ENCODE assay signal across 8 mouse cellular contexts in the genomic region with DNA sequence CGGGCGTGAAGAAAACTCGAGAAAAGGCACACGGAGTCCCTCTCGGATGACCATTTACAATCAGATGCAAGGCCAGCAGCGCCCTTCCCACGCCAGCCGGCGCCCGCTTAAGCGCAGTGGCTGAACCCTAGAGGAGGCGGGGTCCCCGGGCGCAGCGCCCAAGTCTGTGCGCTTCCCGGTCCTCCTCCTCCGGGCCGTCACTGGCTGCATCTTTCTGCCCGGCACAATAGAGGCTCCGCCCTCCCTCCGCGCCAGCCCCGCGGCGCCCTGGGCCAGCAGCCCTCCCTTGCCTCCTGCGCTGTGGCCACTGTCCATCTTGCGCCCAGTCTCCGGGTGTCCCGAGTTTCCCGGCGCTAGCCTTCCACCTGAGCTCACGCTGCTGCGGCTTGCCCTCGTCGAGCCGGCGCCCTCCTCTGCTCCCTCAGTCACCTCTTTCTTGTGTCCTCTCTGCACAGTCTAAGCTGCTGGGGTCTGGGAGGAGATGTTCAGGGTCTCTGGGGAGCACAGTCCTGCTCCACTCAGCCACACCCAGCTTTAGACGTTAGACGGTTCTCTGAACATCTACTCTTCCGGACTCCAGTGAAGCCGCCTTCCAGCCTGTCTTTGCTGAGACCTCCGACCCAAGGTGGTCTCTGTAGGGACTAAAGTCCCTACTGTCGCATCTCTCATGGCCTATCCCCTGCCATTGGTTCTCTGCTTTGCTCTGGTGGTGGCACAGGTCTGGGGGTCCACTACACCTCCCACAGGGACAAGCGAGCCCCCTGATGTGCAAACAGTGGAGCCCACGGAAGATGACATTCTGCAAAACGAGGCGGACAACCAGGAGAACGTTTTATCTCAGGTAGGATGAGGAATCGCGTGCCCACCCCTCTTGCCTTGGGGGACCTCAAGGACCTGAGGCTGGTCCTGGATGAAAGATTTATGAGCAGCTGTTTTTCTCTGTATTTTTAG. TPM values are rescaled to one million over a fixed set of nuclear protein-coding genes. Genes with fewer than 3 reads are reported as not detected.
A peak's percentile ranks its signal among the peaks of the same experiment; 100 is the strongest.
DNase-seq lines count a peak whose midpoint lies in the region; ATAC-seq and TF ChIP-seq lines count a peak whose summit lies in the region.

Olfml2b (plus strand) TSS at position 278 of the 951 bp plus-strand sequence.

- peak within 1 kb of the TSS; percentile 82 for H3K4me2 ChIP-seq in lung, embryonic 16.5 days (ENCODE audit: low read depth, low read length)

- H3K4me1 ChIP-seq in ES-E14 (ENCODE audit: control insufficient read depth in 2 of 2, insufficient read depth in 2 of 2, low read length in 2 of 2, poor library complexity in 1 of 2) = no peaks in the 10 kb centered on the region
- H3K4me1 ChIP-seq in hindbrain, embryonic 10.5 days (replicated peaks) = peaks cover 38% of the 10 kb centered on the region
- H3K4me1 ChIP-seq in lung, embryonic 16.5 days (replicated peaks; ENCODE audit: control insufficient read depth, insufficient read depth, low read length) = peaks cover 3% of the 10 kb centered on the region; the same call in 1 of the 2 replicates

- no peaks in the 10 kb centered on the region for H3K9me3 ChIP-seq in ES-E14 (ENCODE audit: control insufficient read depth, insufficient read depth, low read depth, low read length)
- H3K9me3 ChIP-seq in hindbrain, embryonic 10.5 days = no peaks in the 10 kb centered on the region
- H3K9me3 ChIP-seq in lung, embryonic 16.5 days (ENCODE audit: control insufficient read depth, low read length) = no peaks in the 10 kb centered on the region

- no peak within 1 kb of the TSS for H3K9ac ChIP-seq in ES-E14 (ENCODE audit: insufficient read depth, low read depth, low read length, poor library complexity, severe bottlenecking)
- peak within 1 kb of the TSS; percentile 67 for H3K9ac ChIP-seq in lung, embryonic 16.5 days (ENCODE audit: low read length)

- in situ Hi-C loops in ES-E14 (cut with MboI; ENCODE audit: low sequenced_read_pairs in 2 of 2, unreplicated experiment in 2 of 2) = no loop called here

- peak; percentile 25 for DNase-seq in ES-E14 (ENCODE audit: low read depth, low spot score)
- peak; percentile 61 for DNase-seq in cerebellum, adult 9-11 months
- peak; percentile 75 to 76 for DNase-seq in frontal cortex, postnatal 10 days (ENCODE audit: low spot score in 2 of 2)
- peak; percentile 88 for DNase-seq in hindbrain, embryonic 10.5 days (ENCODE audit: low spot score)
- DNase-seq in layer of hippocampus, adult 9-11 months = peak; percentile 89
- DNase-seq in ovary, adult 18-20 months (ENCODE audit: low spot score) = peak; percentile 83
- DNase-seq in thymus, postnatal 36 days = peak; percentile 31 to 36

- H3K27me3 ChIP-seq in hindbrain, embryonic 10.5 days (ENCODE audit: insufficient read depth, poor library complexity, severe bottlenecking) = peaks cover 13% of the 10 kb centered on the region
- H3K27me3 ChIP-seq in lung, embryonic 16.5 days (ENCODE audit: control insufficient read depth, insufficient read depth, low read depth, low read length) = no peaks in the 10 kb centered on the region

- 14% methylated on average over 51 of the region's 51 CpGs for WGBS in hindbrain, embryonic 10.5 days
- 13% methylated on average over 51 of the region's 51 CpGs for WGBS in lung, embryonic 16.5 days

- no peaks in the 10 kb centered on the region for H3K36me3 ChIP-seq in ES-E14 (ENCODE audit: control insufficient read depth, insufficient read depth, low read length, poor library complexity, severe bottlenecking)
- no peaks in the 10 kb centered on the region for H3K36me3 ChIP-seq in hindbrain, embryonic 10.5 days
- H3K36me3 ChIP-seq in lung, embryonic 16.5 days (ENCODE audit: control insufficient read depth, insufficient read depth, low read length) = no peaks in the 10 kb centered on the region

- H3K4me3 ChIP-seq in ES-E14 (ENCODE audit: insufficient read depth in 1 of 2, low read depth in 1 of 2, low read length in 2 of 2, poor library complexity in 1 of 2, severe bottlenecking in 1 of 2) = peak within 1 kb of the TSS; percentile 53 to 63
- H3K4me3 ChIP-seq in hindbrain, embryonic 10.5 days = peak within 1 kb of the TSS; percentile 54
- H3K4me3 ChIP-seq in lung, embryonic 16.5 days (ENCODE audit: low read length) = peak within 1 kb of the TSS; percentile 57

- no peak within 1 kb of the TSS for H3K27ac ChIP-seq in ES-E14 (ENCODE audit: insufficient read depth, low read depth, low read length, poor library complexity, severe bottlenecking)
- peak within 1 kb of the TSS; percentile 88 for H3K27ac ChIP-seq in hindbrain, embryonic 10.5 days
- no peak within 1 kb of the TSS for H3K27ac ChIP-seq in lung, embryonic 16.5 days (ENCODE audit: low read length)

- peak; percentile 99 for ATAC-seq in lung, embryonic 16.5 days (ENCODE audit: low read depth)

TF ChIP-seq in ES-E14, 5 proteins besides CTCF, POLR2A, EP300 and RAD21:
- TF ChIP-seq HCFC1 (IDR thresholded peaks at IDR 0.05; ENCODE audit: borderline replicate concordance, insufficient read depth, low read length) = no peak
- no peak for TF ChIP-seq CHD2 (IDR thresholded peaks at IDR 0.05; ENCODE audit: low read depth, low read length)
- no peak for TF ChIP-seq ZNF384 (IDR thresholded peaks at IDR 0.05; ENCODE audit: low read depth, low read length)
- TF ChIP-seq MAFK (IDR thresholded peaks at IDR 0.05; ENCODE audit: insufficient read depth, low read depth, low read length) = no peak
- TF ChIP-seq ZC3H11A (IDR thresholded peaks at IDR 0.05; ENCODE audit: borderline replicate concordance, low read depth, low read length) = no peak

RNA-seq across cellular contexts. Expression of gene Olfml2b, which starts in this region (rescaled TPM):
- 1.1 and 2.2 TPM in 2 replicates for total RNA-seq in ES-E14 (2012; rRNA removed)
- polyA plus RNA-seq in hindbrain, embryonic 10.5 days (2016; fragmentation: Nextera tagmentation; extraction: Ambion mirVana) = 5.7 and 5.9 TPM in 2 replicates
- 21.9 TPM in 2 replicates for polyA plus RNA-seq in lung, embryonic 16.5 days (2015; fragmentation: Nextera tagmentation; extraction: Ambion mirVana)

Comparison
In these comparisons a context has a peak if more than half of its experiments do, and no peak if none do; other contexts are left out.
1. DNase-seq: peak in every context shown above with its lines; median percentile 89 in layer of hippocampus, adult 9-11 months; 88 in hindbrain, embryonic 10.5 days; 83 in ovary, adult 18-20 months; 76 in frontal cortex, postnatal 10 days; 61 in cerebellum, adult 9-11 months; 34 in thymus, postnatal 36 days; 25 in ES-E14.